Mouse (Mus musculus) adrenal gland, postnatal 4 days (tissue): Measurements from ENCODE around the gene Cenpm. TPM values are rescaled to one million over a fixed set of nuclear protein-coding genes. Genes with fewer than 3 reads are reported as not detected.

Experiments
- DNase-seq, 2 experiments: peaks; one replicate each; pipeline ENCODE4 v3.0.0; 2021 to 2022; ENCODE audit warnings: low spot score in 2 of 2, mixed read lengths in 2 of 2
- long read RNA-seq, 2 experiments: library from polyadenylated mRNA; stranded (forward); transcript quantifications; one replicate each; pipeline ENCODE4 v2.0.0; 2021
- total RNA-seq, 2 experiments: library from RNA; stranded (reverse); gene quantifications; 2 replicates each; pipeline ENCODE4 v1.2.3; 2021

Gene Cenpm
- total RNA-seq = 10 to 100 TPM; 12.8 to 16.8 TPM
- long read RNA-seq, experiment 1, transcript Cenpm-202 (6 exons, 1,202 nt) = major isoform, 16 of 27 reads
- long read RNA-seq, experiment 1, partial matches to known transcripts = 3 of 27 reads
- long read RNA-seq, experiment 1, other reads (novel, unspliced or antisense) = 2 of 27 reads
- long read RNA-seq, experiment 2, transcript Cenpm-202 (6 exons, 1,202 nt) = major isoform, 15 of 26 reads
- long read RNA-seq, experiment 2, partial matches to known transcripts = 1 of 26 reads
- long read RNA-seq, experiment 2, other reads (novel, unspliced or antisense) = 6 of 26 reads

DNA sequence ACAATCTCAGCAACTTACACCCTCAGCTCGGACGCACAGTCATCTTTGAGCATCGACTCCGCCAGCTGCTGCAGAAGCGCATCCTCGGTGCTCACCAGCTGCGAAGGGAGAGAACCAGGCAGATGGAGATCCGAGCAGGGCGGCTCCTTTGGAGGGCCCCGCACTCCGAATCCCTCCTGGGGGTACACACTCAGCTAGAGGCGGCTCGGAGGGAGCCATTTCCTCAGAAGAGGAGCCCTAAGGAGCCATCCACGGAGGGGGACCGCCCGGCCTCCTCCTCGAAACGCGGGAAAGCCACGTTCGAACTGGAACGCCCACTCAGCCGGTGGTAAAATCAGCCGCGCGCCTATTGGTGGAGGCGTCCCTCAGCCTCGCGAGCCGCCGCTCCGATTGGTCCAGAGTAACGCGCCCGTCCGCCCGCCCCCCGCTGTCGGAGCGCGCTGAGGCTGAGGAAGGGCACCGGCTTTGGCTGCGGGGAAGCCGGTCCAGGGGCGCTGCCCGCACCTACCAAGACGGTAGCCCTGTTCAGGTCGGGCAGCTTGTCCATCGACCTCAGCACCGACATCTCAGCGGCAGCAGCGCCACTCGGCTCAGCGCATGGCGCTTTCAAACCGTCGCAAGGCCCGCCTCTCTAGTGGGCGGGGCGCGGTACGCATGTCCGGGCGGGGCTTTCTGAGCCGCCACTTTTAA lies at the start of gene Cenpm:
Gene Cenpm (minus strand): TSS at position 634 of the 690 bp plus-strand sequence.
- DNase-seq = peak; percentile 79 to 87

- DNase-seq = no peak
These were observed 49.5 kb upstream of the Cenpm start for GRCm38 (mm10) chr15:82294059-82294458.

DNA sequence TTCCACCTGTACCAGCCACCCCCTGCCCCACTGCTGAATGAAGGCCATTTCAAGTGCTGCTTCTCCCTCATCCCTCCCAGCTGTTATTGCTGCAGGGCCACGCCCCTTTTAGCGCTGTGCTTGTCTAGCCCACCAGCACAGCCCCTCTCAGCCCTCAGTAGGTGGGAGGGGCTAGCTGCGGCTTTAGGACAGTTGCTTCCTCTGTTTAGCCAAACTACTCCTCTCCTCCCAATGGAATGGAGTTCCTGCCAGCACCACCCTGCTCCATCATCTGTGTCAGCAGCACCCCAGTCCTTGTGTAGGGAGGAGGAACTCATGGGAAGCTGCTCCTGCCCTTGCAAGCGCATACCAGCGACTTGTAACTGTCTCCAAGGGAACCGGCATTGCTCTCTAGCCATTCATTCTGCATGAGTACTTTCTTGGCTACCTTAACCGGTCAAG lies 48.7 kb upstream of the Cenpm start:
- DNase-seq = no peak

GRCm38 (mm10) chr15:82292851-82293250 lies 48.3 kb upstream of the Cenpm start:
- DNase-seq = no peak

DNA sequence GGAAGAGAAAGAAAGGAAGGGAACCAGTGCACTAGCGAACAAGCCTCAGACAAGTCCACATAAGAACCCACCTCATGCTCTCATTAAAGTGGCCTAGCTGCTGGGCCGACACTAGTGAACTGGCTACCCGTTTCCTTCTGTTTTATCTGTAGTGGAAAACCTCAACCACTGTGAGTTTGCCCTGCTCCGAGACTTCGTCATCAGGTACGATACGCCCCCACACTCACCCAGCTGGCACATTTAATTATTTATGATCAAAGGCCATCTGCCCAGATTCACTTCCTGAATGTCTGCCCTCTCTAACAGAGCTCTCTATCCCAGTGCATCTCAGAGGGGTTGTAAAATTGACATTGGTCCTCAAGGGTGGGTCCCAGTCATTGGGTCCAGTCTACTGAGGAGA lies 45.7 kb upstream of the Cenpm start:
- no peak for DNase-seq

GRCm38 (mm10) chr15:82286157-82286556 lies 41.6 kb upstream of the Cenpm start:
- DNase-seq = no peak

- DNase-seq = no peak
These were observed 36.1 kb upstream of the Cenpm start for GRCm38 (mm10) chr15:82280638-82281037.

DNA sequence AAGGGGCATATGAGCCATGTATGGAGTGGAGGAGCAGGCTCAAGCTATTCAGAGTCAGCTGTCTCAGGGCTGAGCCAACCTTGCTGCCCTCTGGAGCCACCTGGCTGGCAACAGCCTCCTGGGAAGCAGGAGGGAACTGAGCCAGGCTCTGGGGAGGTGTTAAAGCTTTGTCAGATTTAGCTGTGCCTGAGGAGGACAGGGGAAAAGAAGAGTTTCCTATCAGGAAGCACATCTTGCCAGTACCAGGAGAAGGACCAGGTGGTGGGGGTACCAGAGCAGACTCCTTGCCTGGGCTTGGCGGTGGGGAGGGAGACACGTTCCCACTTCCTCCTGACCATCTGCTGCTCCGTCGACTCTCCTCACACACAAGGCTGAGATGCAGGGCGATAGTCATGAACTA lies 33.0 kb upstream of the Cenpm start:
- DNase-seq = no peak

DNA sequence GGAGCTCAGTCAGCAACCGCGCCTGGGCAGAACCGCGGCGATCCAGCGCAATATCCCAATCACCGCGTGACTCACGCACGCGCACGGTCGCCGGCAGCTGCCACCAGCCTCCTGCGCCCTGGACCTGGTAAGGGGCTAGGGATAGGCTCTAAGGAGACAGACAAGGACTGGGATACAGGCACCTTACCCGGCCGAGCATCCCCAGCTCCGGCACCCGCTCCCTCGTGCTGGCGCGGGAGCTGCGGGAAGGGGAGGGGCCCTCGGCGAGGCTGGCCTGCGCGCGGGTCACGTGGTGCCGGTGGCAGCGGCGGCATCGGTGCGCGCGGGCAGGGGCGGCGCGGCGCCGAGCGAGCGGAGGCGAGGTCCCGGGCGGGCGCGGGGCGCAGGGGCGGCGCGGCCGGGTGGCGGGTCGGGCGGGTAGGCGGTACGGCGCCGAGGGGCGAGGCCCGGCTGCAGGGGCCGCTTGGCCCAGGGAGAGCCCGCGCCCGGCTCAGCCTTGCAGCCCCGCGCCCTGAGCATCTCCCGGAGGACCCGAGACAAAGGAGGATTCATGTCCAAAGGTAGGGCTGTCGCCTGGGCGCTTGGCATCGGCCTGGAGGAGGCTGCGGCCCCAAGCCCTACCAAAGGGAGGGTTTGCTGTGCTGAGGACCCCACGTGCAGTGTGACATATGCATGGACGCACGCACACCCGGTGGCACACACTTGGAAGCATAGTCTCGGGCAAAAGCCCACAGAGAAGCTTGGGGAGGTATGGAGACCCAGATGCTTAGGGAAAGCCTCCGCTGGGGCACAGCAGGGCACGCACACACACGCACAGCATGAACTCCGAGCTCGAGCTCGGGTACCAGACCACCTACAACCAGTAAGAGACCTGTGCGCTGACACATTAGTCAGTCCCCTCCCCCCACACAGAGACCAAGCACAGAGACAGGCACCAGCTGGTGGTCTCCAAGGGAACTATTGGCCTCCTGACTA lies 30.7 kb upstream of the Cenpm start:
- no peak for DNase-seq

GRCm38 (mm10) chr15:82274593-82274926 lies 30.0 kb upstream of the Cenpm start, which contains the start of gene Sept3:
TSS of gene Sept3 (plus strand) at chr15:82274893.
- no peak for DNase-seq

DNA sequence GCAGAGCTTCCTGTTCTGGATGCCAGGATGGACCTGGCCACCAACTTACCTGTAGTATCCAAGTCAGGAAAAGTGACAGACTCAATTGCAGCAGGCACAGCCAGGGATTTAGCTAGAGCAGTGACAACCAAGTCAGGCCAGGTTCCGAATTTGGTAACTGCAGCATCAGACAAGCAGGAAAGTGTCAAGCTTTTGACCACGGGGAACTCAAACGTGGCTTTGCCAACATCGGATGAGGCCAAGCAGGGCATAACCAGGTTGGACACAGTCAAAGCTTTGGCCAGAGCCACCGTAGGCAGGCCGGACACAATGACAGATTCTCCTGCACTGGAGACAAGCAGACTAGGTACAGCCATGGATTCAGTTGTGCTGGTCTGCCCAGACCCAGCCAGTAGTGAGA lies 27.7 kb upstream of the Cenpm start:
- no peak for DNase-seq

DNA sequence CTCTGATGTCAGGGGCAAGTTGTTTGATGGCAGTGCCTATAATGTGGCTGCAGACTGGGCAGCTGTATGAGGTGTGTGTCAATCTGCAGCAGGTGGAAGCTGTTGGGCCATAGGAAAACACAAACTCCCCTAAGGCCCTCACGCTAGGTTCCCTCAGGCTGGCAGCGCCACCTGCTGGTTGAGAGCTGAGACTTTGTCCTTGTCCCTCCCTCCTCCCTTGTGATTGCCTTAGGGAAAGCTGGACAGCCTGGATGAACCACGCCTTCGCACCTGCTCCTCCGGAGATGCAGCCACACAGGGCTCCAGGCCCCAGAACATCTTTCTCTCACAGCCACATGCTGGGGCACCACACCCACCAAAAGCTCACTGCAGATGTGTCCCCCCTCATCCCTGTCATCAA lies 26.7 kb upstream of the Cenpm start:
- peak; percentile 44 to 47 for DNase-seq

- DNase-seq = no peak
These were observed 24.2 kb upstream of the Cenpm start for GRCm38 (mm10) chr15:82268783-82269182.

- no peak for DNase-seq
These were observed 23.6 kb upstream of the Cenpm start for GRCm38 (mm10) chr15:82268185-82268584.

- DNase-seq = peak; percentile 28 to 31
These were observed 21.8 kb upstream of the Cenpm start for GRCm38 (mm10) chr15:82266356-82266755.

DNA sequence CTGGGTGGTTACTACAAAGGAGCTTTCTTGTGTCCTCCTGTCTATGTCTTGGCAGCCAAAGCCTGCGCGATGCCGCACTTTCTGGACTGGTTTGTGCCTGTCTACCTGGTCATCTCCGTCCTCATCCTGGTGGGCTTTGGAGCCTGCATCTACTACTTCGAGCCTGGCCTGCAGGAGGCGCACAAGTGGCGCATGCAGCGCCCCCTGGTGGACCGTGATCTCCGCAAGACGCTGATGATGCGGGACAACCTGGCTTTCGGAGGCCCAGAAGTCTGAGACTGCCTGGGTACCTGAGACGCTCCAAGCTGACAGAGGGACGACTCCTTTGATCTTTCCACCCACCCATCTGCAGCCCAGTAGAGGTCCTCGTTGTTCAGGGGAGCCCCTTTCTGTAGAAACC lies 15.0 kb upstream of the Cenpm start:
- DNase-seq = peak; percentile 38 to 57

GRCm38 (mm10) chr15:82255944-82256383 lies 11.4 kb upstream of the Cenpm start:
- no peak for DNase-seq

- DNase-seq = no peak
These were observed 10.7 kb upstream of the Cenpm start for GRCm38 (mm10) chr15:82255248-82255647.

DNA sequence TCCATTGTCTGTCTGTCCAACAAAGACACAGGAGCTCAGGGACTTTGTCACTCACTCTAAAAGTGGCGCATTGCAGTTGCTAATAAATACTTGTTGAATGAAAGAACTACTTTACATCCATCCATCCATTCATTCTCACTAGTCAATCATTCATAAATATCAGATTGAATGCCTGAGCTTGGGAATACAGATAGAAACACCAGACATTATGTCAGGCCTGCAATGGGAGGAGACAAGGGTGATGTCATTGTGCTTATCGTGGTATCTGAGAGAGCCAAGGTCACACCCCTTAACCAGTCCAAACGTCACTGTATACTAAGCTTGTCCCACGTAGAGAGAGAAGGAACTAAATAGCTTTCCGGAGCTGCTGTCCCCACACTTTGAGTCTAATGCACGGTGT lies 7.5 kb upstream of the Cenpm start, which contains the start of gene 1500009C09Rik:
Gene 1500009C09Rik (plus strand): TSS at position 301 of the 400 bp plus-strand sequence.
- DNase-seq = no peak

- no peak for DNase-seq
These were observed 7.0 kb upstream of the Cenpm start for GRCm38 (mm10) chr15:82251579-82251978.

GRCm38 (mm10) chr15:82247131-82247776 lies 2.7 kb upstream of the Cenpm start:
- no peak for DNase-seq
